Mouse (Mus musculus) urinary bladder, adult 18-20 months (tissue): ENCODE measurements around the gene A630001G21Rik.

Experiments
- DNase-seq, 2 experiments: peaks; one replicate each; pipeline ENCODE4 v3.0.0; 2022; ENCODE audit warnings: low spot score in 2 of 2, mixed read lengths in 2 of 2

The A630001G21Rik gene

DNA sequence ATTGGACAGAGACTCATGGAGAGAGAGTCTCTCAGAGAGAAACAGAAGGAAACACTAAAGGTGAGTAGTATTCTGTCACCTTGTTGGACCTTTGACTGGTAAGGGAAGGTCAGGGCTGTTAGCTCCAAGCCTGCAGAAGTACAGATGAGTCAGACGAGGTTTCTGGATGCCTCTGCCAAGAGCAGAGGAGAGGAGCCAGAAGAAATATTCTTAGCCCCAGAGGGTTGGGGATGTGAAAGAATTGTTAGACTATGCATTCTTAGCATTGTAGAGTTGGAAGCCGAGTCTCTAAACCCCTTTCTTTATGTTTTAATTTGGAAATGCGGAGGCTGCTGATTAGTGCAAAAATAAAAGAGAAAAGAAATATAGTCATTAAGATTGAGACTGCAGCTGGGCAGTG, 6.5 kb downstream of the A630001G21Rik start:
- no peak for DNase-seq

DNA sequence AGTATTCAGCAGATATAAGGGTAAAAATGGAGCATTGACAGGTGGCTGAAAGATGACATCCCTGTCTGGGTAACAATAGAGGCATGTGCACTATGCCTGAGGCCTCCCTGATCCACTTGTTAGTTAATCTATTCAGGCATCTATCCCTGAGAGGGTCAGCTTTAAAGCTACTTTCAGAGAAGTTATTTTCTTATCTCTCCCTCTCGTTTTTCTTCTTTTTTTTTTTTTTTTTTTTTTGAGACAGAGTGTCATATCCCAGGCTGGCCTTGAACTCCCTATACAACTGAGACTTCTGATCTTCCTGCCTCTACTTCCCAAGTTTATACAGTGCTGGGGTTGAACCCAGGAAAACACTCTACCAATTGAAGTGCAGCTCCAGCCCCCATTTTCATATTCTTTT, 10.7 kb downstream of the A630001G21Rik start:
- DNase-seq, result no peak

DNA sequence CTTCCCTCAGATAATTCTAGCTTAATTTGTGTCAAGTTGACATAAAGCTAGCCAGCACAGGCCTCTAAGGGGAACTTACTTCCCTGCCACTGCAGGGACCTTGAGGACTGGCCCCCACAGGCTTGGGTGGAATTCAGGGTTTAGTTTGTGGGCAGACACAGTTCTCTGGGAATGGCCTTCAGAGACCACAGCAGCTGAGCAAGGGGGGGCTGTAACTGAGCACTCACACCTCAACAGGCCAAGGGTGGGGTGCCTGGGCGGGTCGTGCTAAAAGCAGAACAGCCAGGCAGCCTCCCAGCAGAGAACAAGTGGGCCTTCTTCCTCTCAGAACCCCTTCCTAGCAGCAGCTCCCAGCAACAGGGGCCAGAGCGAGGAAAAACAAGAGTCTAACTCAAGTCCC, 12.3 kb downstream of the A630001G21Rik start:
- no peak for DNase-seq

DNA sequence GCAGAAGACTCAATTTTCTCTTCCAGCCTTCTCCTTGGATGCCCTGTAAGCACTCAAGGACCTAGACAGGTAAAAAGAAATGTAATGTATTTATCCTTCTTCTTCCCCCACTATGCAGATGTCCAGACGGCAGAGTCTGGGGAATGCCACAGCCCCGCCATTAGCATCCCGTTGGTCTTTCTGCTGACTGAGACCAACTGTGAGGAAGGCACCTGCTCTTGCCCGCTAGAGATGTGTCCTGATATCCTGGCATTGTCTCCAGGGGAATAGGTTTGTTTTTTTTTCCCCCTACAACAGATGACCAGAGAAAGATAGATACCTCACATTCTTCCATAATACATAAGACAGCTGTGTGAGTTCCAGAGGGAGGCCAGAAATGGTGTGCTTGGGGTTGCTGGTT, 14.2 kb downstream of the A630001G21Rik start:
- no peak for DNase-seq

DNA sequence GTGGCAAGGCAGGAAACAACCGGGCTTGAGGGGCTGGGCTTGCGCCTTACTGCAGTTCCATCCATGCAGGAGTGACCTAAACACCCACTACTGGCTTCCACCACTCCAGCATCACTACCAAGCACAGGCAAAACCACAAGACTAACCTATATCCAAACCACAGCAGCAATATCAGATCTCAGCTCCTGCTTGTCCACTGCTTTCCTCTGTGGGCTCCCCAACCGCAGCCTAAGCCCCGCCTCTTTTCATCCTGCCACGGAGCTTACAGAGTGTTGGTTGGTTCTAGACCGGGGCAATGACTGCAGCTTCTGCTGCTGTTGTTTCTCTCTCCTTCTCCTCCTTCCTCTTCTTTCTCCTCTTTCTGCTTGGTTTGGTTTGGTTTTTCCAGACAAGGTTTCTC, 15.1 kb downstream of the A630001G21Rik start:
- DNase-seq, result no peak

DNA sequence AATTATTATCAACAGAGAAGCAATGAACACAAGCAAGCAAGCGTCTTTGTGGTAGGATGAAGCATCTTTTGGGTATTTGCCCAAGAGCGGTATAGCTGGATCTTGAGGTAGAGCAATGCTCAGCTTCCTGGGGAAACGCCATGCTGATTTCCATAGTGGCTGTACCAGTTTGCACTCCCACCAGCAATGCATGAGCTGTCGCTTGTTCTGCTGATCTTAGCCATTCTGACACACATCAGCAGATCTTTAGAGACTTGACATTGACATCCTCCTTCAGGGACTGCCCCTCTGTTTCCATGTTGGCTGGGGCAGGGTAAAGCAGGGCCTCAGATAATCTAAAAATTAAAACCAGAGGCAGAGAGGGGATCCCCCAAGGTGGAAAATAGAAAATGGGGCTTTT, 16.8 kb downstream of the A630001G21Rik start:
- DNase-seq, result no peak

DNA sequence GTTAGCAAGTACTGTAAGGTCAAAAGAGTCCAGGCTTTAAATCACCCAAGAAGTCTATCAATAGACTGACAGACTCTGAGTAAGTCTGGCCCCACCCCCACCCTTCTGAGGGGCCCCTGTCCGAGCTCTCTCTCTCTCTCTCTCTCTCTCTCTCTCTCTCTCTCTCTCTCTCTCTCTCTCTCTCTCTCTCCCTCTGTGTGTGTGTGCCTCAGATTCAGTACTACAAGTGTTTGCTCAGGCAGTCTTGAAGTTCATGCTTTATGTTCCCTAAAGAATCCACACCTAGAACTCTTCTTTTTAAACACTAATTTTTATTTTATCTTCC, 19.5 kb downstream of the A630001G21Rik start:
- DNase-seq, result no peak

DNA sequence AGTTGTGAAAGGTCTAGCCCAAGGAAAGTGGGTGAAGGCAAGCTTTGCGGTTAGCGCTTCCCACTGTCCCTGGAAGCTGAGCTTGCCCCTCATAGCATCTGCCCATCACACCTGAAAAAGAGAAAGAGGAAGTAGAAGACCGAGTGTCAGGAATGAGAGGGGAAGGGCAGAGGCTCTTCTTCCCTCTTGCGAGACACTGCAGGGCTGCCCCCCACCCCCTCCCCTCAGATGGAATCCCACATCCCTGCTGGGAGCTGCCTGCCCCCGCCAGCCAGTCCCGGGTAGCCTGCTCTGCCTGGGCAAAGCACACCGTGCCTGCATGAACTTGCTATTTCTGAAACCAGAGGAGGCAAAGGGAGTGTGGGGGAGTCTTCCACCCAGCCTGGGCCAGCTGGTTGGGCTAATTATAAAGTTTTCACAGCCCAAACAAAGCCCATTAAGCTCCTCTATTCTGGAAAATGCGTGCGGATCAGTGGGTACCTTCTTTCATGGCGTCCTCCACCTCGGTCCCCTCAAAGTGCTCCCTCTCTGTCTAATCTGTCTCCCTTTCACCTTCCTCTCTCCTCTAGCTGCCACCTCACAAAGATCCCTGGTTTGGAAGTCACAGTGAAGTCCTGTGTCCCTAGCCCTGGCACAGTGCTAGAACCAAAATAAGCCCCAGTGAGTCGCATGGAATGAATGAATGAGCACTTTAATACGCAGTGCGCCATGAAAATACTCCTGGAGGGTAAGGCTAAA, 20.0 kb downstream of the A630001G21Rik start:
- DNase-seq, result no peak

DNA sequence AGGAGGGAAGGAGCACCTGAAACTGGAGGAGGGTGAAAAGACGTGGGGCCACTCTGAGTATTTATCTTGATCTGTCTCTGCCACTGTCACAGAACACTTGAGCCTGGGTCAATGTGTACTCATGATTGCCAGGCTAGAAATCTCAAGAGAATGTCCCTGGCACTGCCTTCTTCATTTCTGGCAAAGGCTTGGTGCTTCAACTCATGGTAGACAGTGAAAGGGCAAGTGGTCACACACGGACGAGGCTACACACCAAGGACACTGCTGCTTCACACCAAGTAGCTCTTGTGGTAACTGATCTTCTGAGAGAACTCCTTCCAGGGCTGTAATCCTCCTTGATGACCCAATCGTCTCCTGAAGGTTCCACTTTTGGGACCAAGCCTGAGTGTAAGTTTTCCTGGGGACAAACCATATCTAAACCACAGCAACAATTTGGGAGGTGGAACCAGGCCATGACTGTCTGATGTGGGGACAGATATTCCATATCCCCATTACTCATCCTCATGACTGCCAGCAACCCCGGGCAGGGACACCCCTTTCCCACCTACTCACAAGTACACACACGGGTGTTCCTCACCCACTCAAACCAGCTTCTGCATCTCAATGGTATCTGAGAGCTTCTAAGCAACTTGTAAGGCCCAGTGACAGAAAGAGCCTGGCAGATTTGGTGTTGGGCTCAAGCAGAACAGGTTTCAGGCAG, 20.8 kb downstream of the A630001G21Rik start:
- no peak for DNase-seq

DNA sequence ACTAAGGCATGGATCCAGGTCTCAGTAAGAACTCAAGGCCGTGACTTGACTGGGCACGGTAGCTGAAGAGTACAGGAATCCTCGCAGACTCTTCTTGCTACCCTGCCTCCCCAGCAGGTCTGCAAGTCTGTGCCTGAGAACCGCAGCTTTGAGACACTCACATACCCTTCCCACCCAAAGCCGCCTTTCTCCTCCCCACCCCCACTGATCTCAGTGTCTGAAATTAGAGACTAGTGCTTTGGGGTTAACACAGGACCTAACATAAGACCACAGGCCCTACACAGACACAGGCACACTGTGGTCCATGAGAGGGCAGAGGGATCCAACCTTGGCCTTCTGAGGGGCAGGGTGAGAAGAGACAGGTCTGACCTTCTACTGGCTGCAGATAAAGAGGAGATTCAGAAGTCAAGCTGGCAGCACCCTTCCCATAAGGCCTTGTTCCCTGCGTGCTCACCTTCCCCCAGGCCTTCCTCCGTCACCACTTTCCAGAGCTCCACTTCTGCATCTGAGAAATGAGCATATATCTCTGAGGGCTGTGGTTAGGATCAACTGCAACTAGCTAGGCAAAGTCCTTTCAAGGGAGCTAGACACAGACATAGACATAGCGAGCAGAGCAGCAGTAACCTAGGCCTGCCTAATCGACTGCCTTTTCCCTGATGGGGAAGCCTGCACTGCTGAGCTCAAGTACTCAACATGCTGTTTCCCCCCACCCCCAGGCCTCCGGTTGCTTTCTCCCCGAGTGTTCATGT, 26.3 kb downstream of the A630001G21Rik start:
- DNase-seq, result no peak

DNA sequence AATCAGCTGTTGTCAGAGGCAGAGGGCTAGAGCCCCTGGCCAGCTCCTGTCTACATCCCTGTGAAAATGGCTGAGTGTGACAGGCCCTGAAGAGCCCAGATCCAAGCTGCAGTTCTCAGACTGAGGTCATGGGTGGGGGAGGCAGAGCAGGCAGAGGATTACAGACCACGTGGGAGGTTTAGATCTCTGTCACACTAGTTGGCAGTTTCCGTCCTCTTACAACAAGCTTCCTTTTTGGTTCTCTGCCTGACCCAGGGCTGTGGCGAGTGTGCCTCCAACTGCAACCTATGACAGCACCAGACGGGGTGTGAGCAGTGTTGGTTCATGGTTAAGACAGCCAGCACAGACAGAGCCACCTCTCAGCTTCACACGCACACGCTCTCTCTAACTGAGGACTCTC, 26.9 kb downstream of the A630001G21Rik start:
- peak in 1 of 2 experiments; percentile 28 for DNase-seq

DNA sequence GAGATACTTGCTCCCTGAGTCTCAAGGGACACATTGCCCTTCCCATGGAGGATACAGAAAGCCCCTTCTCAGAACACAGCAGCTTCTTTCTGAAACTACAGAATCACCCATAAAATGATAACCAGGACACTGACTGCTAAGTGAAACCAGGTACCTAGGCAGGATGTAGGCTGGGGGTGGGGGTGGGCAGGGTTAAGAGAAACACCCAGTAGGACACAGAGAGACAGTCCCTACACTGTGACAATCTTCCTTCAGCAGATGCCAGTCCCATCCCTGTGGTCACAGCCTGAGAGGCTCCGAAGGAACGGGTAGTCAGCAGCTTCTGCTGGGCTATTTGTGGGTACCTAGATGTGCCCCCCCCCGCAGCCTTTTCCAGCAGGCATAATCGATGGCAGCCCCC, 27.8 kb downstream of the A630001G21Rik start:
- DNase-seq, result no peak

DNA sequence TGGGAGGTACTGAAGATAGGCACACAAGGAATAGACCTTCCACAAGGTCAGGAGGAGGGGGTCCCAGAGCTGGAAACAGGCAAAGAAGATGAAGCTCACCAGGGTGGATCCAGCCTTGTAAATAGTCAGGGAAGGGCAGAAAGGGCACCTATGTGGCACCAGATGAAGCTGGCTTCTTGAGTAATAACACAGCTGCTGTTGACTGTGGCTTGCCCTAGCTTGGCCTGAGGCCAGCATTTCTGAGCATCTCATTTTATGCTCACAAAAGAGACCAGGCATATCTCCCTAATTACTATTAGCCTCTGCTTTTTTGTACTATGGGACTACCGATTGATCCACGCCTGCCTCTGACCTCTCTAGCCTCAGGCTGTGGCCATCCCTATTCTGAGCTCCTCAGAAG, 28.6 kb downstream of the A630001G21Rik start:
- DNase-seq, result no peak

DNA sequence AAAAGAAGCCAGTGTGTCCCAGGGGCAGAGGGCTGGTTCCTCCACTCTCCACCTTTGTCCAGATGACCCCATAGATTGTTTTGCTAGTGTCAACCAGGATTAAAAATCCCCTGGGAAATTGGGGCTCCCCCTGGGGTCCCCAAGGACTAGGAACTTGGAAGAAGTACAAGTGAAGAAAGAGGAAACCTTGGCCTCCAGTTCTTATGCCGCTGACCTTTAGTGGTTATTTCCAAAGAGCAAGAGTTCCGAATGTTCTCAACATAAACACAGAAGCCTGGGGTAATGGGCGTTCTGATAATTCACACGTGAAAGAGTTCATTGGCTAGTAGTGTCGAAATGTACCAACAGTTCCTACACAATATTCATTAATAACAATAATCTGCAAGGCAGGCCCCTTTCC, 31.9 kb downstream of the A630001G21Rik start:
- no peak for DNase-seq

DNA sequence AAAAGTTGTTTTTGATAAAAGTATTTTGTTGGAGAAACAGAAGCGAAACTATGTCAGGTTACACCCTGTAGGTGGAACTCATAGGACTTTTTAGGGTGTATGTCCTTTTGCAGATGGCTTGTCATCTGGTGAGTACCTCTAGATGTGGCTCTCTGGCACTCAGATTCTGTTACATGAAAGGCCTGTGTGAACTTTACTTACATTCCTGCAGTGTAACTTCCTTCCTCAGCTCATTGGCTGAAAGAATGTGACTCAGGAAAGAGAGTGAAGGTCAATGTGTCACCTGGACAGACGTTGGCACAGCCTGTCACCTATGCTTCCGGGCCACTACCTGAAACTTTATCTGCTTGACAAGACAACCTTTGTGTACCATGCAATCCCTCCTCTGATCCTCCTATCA, 33.9 kb downstream of the A630001G21Rik start:
- DNase-seq, result no peak

DNA sequence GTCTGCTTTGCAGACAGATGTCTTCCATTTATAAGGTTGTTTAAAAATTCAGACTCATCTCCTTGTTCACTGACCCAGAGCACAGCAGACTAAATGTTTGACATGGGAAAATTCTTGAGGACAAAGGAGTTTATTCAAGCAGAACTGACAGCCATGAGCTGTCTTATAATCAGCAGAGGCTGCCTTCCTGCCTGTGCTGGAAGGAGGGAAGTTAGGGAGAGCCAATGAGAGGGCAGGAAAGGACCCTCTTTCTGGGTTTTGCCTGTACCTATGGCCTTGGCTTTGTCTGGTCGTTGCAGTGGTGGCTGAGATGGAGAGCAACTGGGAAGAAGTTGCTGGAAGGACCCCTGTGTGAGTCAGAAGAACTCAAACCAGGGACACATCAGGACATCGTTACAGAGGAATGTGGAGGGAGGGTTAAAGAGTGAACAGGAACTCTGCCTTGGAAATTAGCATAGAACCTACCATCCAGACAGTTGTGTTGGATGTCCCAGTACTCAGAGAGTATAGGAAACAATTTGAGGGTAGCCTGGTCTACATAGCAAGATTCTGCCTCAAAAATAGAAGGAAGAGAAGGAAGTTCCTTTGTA, 35.4 kb downstream of the A630001G21Rik start:
- DNase-seq, result no peak

DNA sequence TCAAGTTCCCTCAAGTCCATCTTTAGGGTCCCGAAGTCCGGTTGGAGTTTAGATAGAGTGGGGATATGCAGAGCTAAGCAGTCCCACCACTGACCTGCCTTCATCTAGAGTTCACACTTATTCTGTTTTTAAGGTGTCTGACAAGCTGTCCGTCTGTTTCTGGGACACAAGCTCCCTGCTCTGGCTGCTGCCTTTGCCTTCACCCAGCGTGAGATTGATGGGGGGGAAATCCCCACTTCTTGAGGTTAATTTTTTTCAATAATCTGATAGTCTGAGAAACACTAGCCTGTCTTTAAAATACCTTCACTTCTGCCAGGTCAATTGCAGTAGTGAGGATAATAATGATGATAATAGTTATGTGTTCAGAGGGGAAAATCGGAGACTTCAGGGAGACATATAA, 36.1 kb downstream of the A630001G21Rik start:
- DNase-seq, result no peak

DNA sequence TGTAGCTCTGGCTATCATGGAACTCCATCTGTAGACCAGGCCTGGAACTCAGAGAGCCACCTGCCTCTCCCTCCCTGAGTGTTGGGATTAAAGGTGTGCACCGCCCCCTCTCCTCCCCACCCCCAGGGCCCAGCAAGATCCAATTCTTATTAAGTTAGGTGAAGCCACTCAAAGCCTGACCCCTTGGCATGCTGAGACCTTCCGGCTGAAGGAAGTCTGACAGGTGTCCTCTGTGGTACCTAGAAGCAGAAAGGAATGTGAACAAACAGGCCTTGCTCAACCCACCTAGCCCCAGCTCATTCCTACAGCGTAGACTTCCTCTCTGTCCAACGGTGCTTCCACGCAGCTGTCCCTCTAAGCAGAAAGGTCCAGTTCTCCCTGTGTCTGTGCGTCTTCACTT, 37.5 kb downstream of the A630001G21Rik start:
- peak in 1 of 2 experiments; percentile 18 for DNase-seq

DNA sequence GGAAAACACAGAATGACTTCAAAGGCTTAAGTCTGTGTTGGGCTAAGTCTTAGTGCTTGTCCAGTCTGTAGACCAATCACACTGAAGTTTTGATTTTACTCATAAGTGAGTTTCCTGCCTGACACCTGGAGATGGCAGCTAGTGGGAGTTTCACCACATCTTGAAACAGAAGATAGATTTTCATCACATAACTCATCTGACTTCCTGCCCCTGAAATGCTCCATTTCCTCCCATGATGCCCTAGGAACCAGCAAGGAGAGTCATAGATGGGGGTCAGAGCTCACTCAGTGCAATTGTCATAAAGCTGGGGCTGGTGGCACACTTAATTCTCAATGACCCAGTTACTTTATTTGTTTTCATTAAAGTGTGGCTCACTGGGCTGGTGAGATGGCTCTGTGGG, 38.6 kb downstream of the A630001G21Rik start:
- no peak for DNase-seq

DNA sequence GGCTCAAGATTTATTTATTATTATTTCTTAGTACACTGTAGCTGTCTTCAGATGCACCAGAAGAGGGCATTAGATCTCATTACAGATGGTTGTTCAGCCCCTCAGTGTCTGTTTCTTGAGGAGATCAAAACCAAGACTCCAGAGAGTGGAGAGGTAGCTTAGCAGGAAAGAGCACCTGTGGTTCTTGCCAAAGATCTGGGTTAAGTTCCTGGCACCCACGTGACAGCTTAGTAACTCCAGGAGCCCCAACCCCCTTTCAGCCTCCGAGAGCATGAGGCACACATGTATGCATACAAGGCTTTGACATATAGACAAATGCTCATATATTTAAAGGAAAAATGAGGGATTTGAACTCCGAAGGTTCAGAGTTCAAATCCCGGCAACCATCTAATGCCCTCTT, 39.4 kb downstream of the A630001G21Rik start:
- DNase-seq, result no peak

DNA sequence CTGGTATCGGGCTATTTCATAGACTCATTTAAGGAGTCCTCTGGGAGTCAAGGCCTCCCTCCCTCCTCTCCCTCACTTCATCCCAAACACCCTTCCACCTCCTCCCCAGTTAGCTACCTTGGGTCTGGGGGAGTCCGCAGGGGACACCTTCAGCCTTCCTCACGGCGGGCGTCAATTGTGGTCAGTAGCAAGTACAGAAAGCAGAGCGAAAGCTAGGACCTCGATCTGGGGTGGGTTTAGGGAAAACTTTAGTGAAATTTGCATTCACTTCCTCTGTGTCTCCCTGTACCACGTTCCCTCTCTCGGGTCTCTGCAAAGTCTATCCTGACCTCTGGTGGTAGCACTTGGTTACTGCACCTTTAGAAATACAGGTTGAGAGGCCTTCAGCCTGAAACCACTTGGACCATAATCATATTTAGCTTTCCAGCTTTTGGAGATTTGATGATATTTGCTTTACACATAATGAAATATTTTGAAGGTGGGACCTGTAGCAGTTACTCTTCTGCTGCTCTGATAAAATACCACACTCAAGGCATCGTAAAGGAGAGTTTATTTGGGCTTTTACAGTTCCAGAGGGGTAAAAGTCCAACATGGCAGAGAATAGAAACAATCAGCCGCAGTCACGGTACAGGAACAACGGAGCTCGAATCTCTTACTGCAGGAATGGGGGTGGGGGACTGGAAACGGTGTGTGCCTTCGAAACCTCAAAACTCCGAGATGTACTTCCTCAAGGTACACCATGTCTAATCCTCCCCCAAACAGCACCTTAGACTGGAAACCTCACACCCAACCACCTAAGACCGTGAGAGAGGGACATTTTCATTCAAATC, 41.9 kb downstream of the A630001G21Rik start:
- DNase-seq, result peak; percentile 44 to 58
